Mouse (Mus musculus): Measurements from ENCODE around the gene Sema4c. TPM values are rescaled to one million over a fixed set of nuclear protein-coding genes. Genes with fewer than 3 reads are reported as not detected.
"Not testable (repeated sequence)": the region's sequence is repeated elsewhere in the genome, so short reads cannot be mapped to it uniquely, and the experiment has no call there.

The Sema4c gene
- polyA plus RNA-seq, 1 experiment: not detected

DNA sequence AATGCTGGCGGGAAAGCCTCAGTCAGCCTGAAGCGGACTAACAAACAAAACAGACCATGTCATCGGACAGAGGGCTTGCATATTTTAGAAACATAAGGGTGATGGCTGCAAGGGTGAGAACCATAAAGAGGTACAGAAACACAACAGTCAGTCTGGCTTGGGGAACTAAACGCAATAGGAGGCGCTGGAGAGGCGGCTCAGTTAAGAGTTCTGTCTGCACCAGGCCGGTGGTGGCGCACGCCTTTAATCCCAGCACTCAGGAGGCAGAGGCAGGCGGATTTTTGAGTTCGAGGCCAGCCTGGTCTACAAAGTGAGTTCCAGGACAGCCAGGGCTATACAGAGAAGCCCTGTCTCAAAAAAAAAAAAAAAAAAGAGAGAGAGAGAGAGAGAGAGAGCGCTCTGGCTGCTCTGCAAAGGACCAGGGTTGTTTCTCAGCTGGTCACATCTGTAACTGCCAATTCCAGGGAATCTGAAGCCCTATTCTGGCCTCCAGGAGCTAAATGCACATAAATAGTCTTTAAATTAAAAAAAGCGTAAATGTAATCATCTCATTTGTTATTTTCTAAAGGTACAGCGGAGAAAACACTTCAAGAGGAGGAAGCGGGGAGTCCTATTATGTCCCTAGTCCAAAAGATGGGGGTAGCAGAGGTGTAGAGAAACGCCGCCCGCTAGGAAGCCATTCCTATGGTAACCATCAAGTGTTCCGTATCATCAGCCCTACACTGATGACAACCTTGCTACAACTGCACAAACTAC is 12.1 kb downstream of the Sema4c start:
- Histone ChIP-seq H3K4me1 (ENCODE audit: control insufficient read depth, insufficient read depth, low read length) (peaks cover 8% of the 10 kb centered on the region), H3K4me3 (ENCODE audit: insufficient read depth, low read depth, low read length) (peak overlapping the region; percentile 83), H3K27ac (ENCODE audit: insufficient read depth, low read depth, low read length) (no peak overlapping the region)
- 77% methylated on average over 19 of the region's 19 CpGs for WGBS
- TF ChIP-seq POLR2A (IDR thresholded peaks at IDR 0.05; ENCODE audit: insufficient read depth, low read depth, low read length) (no peak), CTCF (IDR thresholded peaks at IDR 0.05; ENCODE audit: insufficient read depth, low read depth, low read length) (no peak)

- H3K4me1 ChIP-seq (ENCODE audit: control insufficient read depth, insufficient read depth, low read length): peaks cover 8% of the 10 kb centered on the region
- no peak overlapping the region for H3K27ac ChIP-seq (ENCODE audit: insufficient read depth, low read depth, low read length)
- 88% methylated on average over 2 of the region's 2 CpGs for WGBS
- TF ChIP-seq CTCF (IDR thresholded peaks at IDR 0.05; ENCODE audit: insufficient read depth, low read depth, low read length) (no peak), POLR2A (IDR thresholded peaks at IDR 0.05; ENCODE audit: insufficient read depth, low read depth, low read length) (no peak)
- no peak overlapping the region for H3K4me3 ChIP-seq (ENCODE audit: insufficient read depth, low read depth, low read length)
Observed at GRCm38 (mm10) chr1:36545382-36545781, 12.8 kb downstream of the Sema4c start.

- WGBS: 96% methylated on average over 9 of the region's 9 CpGs
- H3K4me3 ChIP-seq (ENCODE audit: insufficient read depth, low read depth, low read length): no peak overlapping the region
- no peak overlapping the region for H3K27ac ChIP-seq (ENCODE audit: insufficient read depth, low read depth, low read length)
- H3K4me1 ChIP-seq (ENCODE audit: control insufficient read depth, insufficient read depth, low read length): peaks cover 8% of the 10 kb centered on the region
- TF ChIP-seq CTCF (IDR thresholded peaks at IDR 0.05; ENCODE audit: insufficient read depth, low read depth, low read length) (no peak), POLR2A (IDR thresholded peaks at IDR 0.05; ENCODE audit: insufficient read depth, low read depth, low read length) (no peak)
Observed at GRCm38 (mm10) chr1:36542925-36543324, 15.2 kb downstream of the Sema4c start.

DNA sequence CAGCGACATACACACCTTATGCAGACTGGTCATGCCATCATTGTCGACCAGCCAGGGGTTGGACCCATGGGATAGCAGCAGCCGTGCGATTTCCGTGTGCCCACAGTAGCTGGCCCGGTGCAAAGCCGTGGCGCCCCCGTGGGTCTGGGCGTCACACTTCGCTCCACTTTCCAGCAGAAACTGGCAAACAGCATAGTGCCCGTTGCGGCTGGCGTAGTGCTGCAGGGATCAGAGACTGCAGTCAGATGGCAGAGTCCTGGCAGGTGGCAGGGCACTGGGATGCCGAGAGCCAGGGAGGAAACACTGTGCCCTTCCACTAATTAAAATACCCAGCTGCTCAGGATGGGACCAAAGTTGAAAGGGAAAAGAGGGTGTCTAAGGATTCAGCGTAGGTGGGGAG is 16.3 kb downstream of the Sema4c start:
- Histone ChIP-seq H3K4me1 (ENCODE audit: control insufficient read depth, insufficient read depth, low read length) (peaks cover 7% of the 10 kb centered on the region), H3K27ac (ENCODE audit: insufficient read depth, low read depth, low read length) (no peak overlapping the region), H3K4me3 (ENCODE audit: insufficient read depth, low read depth, low read length) (no peak overlapping the region)
- WGBS: 93% methylated on average over 16 of the region's 16 CpGs
- TF ChIP-seq POLR2A (IDR thresholded peaks at IDR 0.05; ENCODE audit: insufficient read depth, low read depth, low read length) (no peak), CTCF (IDR thresholded peaks at IDR 0.05; ENCODE audit: insufficient read depth, low read depth, low read length) (no peak)

DNA sequence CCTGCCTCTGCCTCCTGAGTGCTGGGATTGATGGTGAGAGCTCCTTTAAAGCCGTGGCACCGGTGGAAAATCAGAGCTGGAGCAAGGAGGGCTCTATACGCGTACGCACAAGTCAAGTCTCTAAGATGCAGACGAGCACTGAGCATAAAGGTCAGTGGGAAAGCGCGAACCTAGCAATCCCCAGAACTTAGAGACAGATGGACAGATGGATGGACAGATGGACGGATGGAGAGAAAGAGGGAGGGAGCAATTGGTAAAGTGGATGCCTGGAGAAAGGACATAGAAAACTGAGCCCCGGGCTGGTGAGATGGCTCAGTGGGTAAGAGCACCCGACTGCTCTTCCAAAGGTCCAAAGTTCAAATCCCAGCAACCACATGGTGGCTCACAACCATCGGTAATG is 17.3 kb downstream of the Sema4c start:
- WGBS: 94% methylated on average over 12 of the region's 12 CpGs
- no peak overlapping the region for H3K27ac ChIP-seq (ENCODE audit: insufficient read depth, low read depth, low read length)
- H3K4me3 ChIP-seq (ENCODE audit: insufficient read depth, low read depth, low read length): no peak overlapping the region
- TF ChIP-seq CTCF (IDR thresholded peaks at IDR 0.05; ENCODE audit: insufficient read depth, low read depth, low read length): no peak
- no peak for TF ChIP-seq POLR2A (IDR thresholded peaks at IDR 0.05; ENCODE audit: insufficient read depth, low read depth, low read length)
- H3K4me1 ChIP-seq (ENCODE audit: control insufficient read depth, insufficient read depth, low read length): peaks cover 11% of the 10 kb centered on the region

DNA sequence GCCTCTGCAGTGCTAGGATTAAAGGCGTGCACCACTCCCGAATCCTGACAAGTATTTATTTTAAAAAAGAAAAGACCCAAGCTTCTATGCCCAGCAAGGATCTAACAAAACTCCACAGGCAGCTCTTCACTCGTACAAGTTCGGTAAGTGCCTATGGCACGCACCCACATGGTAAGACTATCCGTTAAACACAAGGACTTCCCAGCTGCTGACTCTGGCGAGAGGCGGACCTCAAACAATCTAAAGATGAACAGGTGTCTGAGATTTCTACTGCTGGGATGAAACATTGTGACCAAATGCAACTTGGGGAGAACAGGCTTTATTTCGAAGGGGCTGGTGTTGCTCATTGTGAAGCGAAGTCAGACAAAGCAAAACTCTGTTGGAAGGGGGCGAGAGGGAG is 18.0 kb downstream of the Sema4c start:
- no peak overlapping the region for H3K4me3 ChIP-seq (ENCODE audit: insufficient read depth, low read depth, low read length)
- TF ChIP-seq POLR2A (IDR thresholded peaks at IDR 0.05; ENCODE audit: insufficient read depth, low read depth, low read length): no peak
- TF ChIP-seq CTCF (IDR thresholded peaks at IDR 0.05; ENCODE audit: insufficient read depth, low read depth, low read length): no peak
- peaks cover 14% of the 10 kb centered on the region for H3K4me1 ChIP-seq (ENCODE audit: control insufficient read depth, insufficient read depth, low read length)
- H3K27ac ChIP-seq (ENCODE audit: insufficient read depth, low read depth, low read length): no peak overlapping the region
- WGBS: 92% methylated on average over 11 of the region's 11 CpGs

DNA sequence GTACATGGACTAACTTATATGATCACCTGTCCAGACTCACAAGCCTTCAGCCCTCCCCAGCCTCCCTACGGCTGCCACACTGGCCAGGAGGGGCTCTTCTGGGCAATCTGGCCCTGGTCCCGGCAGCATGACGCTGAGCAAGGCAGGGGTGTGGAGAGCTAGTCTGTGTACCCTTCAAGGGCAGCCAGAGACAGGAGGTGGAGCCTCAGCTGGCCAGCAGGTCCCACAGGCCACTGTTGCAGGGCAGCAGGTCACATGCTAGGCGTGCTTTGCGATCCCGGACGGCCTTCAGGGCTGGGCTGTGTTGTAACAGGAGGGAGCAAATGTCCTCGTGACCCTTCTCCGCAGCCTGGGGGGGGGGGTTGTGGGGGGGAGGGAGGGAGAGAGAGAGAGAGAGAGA is 19.0 kb downstream of the Sema4c start, which contains the start of gene Gm42417:
Gene Gm42417, minus strand, starts transcription at position 244 of the 400 bp plus-strand sequence.
- 75% methylated on average over 9 of the region's 9 CpGs for WGBS
- Histone ChIP-seq H3K27ac (ENCODE audit: insufficient read depth, low read depth, low read length) (no peak within 1 kb of the TSS), H3K4me3 (ENCODE audit: insufficient read depth, low read depth, low read length) (no peak within 1 kb of the TSS), H3K4me1 (ENCODE audit: control insufficient read depth, insufficient read depth, low read length) (peaks cover 21% of the 10 kb centered on the region)
- TF ChIP-seq CTCF (IDR thresholded peaks at IDR 0.05; ENCODE audit: insufficient read depth, low read depth, low read length) (no peak), POLR2A (IDR thresholded peaks at IDR 0.05; ENCODE audit: insufficient read depth, low read depth, low read length) (no peak)

GRCm38 (mm10) chr1:36538727-36539126 is 19.4 kb downstream of the Sema4c start:
- 60% methylated on average over 4 of the region's 4 CpGs for WGBS

GRCm38 (mm10) chr1:36536783-36537182 is 21.4 kb downstream of the Sema4c start, which contains the start of gene Ankrd23:
Gene Ankrd23 (minus strand): TSS chr1:36536883.
- Histone ChIP-seq H3K4me1 (ENCODE audit: control insufficient read depth, insufficient read depth, low read length) (peaks cover 21% of the 10 kb centered on the region), H3K27ac (ENCODE audit: insufficient read depth, low read depth, low read length) (peak within 1 kb of the TSS; percentile 20; the same call in 1 of the 2 replicates)
- WGBS: 95% methylated on average over 9 of the region's 9 CpGs

More at GRCm38 (mm10) chr1:36538727-36539126, 19.4 kb downstream of the Sema4c start:
- no peak overlapping the region for H3K4me3 ChIP-seq (ENCODE audit: insufficient read depth, low read depth, low read length)
- no peak for TF ChIP-seq CTCF (IDR thresholded peaks at IDR 0.05; ENCODE audit: insufficient read depth, low read depth, low read length)
- TF ChIP-seq POLR2A (IDR thresholded peaks at IDR 0.05; ENCODE audit: insufficient read depth, low read depth, low read length): no peak
- no peak overlapping the region for H3K27ac ChIP-seq (ENCODE audit: insufficient read depth, low read depth, low read length)
- H3K4me1 ChIP-seq (ENCODE audit: control insufficient read depth, insufficient read depth, low read length): peaks cover 21% of the 10 kb centered on the region

More at GRCm38 (mm10) chr1:36536783-36537182, 21.4 kb downstream of the Sema4c start, which contains the start of gene Ankrd23:
- not testable (repeated sequence) for H3K4me3 ChIP-seq (ENCODE audit: insufficient read depth, low read depth, low read length)

Data from olfactory bulb, adult 2 months (tissue).